Mouse (Mus musculus) neural tube, embryonic 11.5 days (tissue): ENCODE measurements around the gene Apol7a. TPM values are rescaled to one million over a fixed set of nuclear protein-coding genes. Genes with fewer than 3 reads are reported as not detected.

ENCODE experiments used
- polyA plus RNA-seq: library from polyadenylated mRNA; unstranded; fragments of >200 nt; fragmentation: Nextera tagmentation; extraction: Ambion mirVana; gene quantifications from 2 replicates; pipeline ENCODE4 v1.2.1, GENCODE M21; 2014

Gene Apol7a
- polyA plus RNA-seq, 1 experiment from 2014 or later, result not detected

Other genes with a start within 250 kb of the Apol7a start
- gene Rbfox2, start 92.1 kb downstream of the Apol7a start, polyA plus RNA-seq, result 123 and 125 TPM in 2 replicates
- gene Apol9a, start 12.0 kb upstream of the Apol7a start, polyA plus RNA-seq, result not detected in 2 replicates
- not detected in 2 replicates for gene Apol7b, start 48.4 kb upstream of the Apol7a start, polyA plus RNA-seq
- gene Apol10a, start 77.9 kb upstream of the Apol7a start, polyA plus RNA-seq, result not detected in 2 replicates
- gene Apol11a, start 109.2 kb upstream of the Apol7a start, polyA plus RNA-seq, result not detected in 2 replicates
- gene Apol7c, start 134.2 kb upstream of the Apol7a start, polyA plus RNA-seq, result not detected in 2 replicates
- gene 1700025B11Rik, start 162.8 kb upstream of the Apol7a start, polyA plus RNA-seq, result not detected in 2 replicates
- gene Apol10b, start 197.0 kb upstream of the Apol7a start, polyA plus RNA-seq, result not detected in 2 replicates
- not detected in 2 replicates for gene Gm36245, start 200.1 kb upstream of the Apol7a start, polyA plus RNA-seq
- gene Apol11b, start 244.2 kb upstream of the Apol7a start, polyA plus RNA-seq, result not detected in 2 replicates